Mouse (Mus musculus) heart, adult 8-10 months (tissue): ENCODE measurements around the gene Dazap2. TPM values are rescaled to one million over a fixed set of nuclear protein-coding genes. Genes with fewer than 3 reads are reported as not detected.
A peak's percentile ranks its signal among the peaks of the same experiment; 100 is the strongest.

Experiments used
- DNase-seq: peaks from one replicate; pipeline ENCODE4 v3.0.0; 2022; ENCODE audit warnings: low spot score
- total RNA-seq, 4 experiments: library from RNA; stranded (reverse); gene quantifications; 2 replicates each; pipeline ENCODE4 v1.2.4; 2022

Gene Dazap2
- total RNA-seq: 100 to 1,000 TPM; 170 to 189 (median 183) TPM

- DNase-seq: peak; percentile 96
These were observed at the start of gene Dazap2 for GRCm38 (mm10) chr15:100614996-100615824. TSS of gene Dazap2 (plus strand) at chr15:100615349.

GRCm38 (mm10) chr15:100566531-100566930 is 48.6 kb upstream of the Dazap2 start:
- no peak for DNase-seq

- DNase-seq: no peak
These were observed 45.9 kb upstream of the Dazap2 start for GRCm38 (mm10) chr15:100569239-100569638.

GRCm38 (mm10) chr15:100573946-100574345 is 41.2 kb upstream of the Dazap2 start:
- no peak for DNase-seq

GRCm38 (mm10) chr15:100574378-100574777 is 40.8 kb upstream of the Dazap2 start:
- no peak for DNase-seq

- no peak for DNase-seq
These were observed 39.8 kb upstream of the Dazap2 start for GRCm38 (mm10) chr15:100575366-100575765.

GRCm38 (mm10) chr15:100576392-100576791 is 38.8 kb upstream of the Dazap2 start:
- no peak for DNase-seq

GRCm38 (mm10) chr15:100576810-100577209 is 38.3 kb upstream of the Dazap2 start:
- no peak for DNase-seq

GRCm38 (mm10) chr15:100577972-100578371 is 37.2 kb upstream of the Dazap2 start:
- DNase-seq: no peak

- DNase-seq: no peak
These were observed 35.0 kb upstream of the Dazap2 start for GRCm38 (mm10) chr15:100580108-100580507.

- DNase-seq: no peak
These were observed 29.2 kb upstream of the Dazap2 start for GRCm38 (mm10) chr15:100585931-100586330.

- no peak for DNase-seq
These were observed 28.0 kb upstream of the Dazap2 start for GRCm38 (mm10) chr15:100587166-100587565.

GRCm38 (mm10) chr15:100588297-100588696 is 26.9 kb upstream of the Dazap2 start:
- no peak for DNase-seq

GRCm38 (mm10) chr15:100590436-100590835 is 24.7 kb upstream of the Dazap2 start:
- no peak for DNase-seq

- DNase-seq: no peak
These were observed 22.3 kb upstream of the Dazap2 start for GRCm38 (mm10) chr15:100592817-100593216.

GRCm38 (mm10) chr15:100598287-100598882 is 16.8 kb upstream of the Dazap2 start:
- DNase-seq: no peak

GRCm38 (mm10) chr15:100598883-100599275 is 16.3 kb upstream of the Dazap2 start:
- DNase-seq: peak; percentile 52

GRCm38 (mm10) chr15:100599276-100600046 is 15.7 kb upstream of the Dazap2 start, which contains the start of gene Pou6f1:
TSS of gene Pou6f1 (minus strand) at chr15:100599984.
- DNase-seq: peak; percentile 48

- DNase-seq: peak; percentile 77
These were observed 15.0 kb upstream of the Dazap2 start for GRCm38 (mm10) chr15:100600047-100600695.

- no peak for DNase-seq
These were observed 14.4 kb upstream of the Dazap2 start for GRCm38 (mm10) chr15:100600696-100601272.

GRCm38 (mm10) chr15:100601669-100602068 is 13.5 kb upstream of the Dazap2 start:
- DNase-seq: no peak
